Mouse (Mus musculus): ENCODE measurements around the gene Sptbn2. TPM values are rescaled to one million over a fixed set of nuclear protein-coding genes. Genes with fewer than 3 reads are reported as not detected.

Sptbn2 gene
- 0.16 and 0.33 TPM in 2 replicates for polyA plus RNA-seq (2015; fragmentation: Nextera tagmentation; extraction: Ambion mirVana)

- peak within 1 kb of the TSS; percentile 93 for H3K4me2 ChIP-seq
- no peaks in the 10 kb centered on the region for H3K9me3 ChIP-seq
- peak within 1 kb of the TSS; percentile 72 for H3K9ac ChIP-seq
- peak within 1 kb of the TSS; percentile 62 for H3K4me3 ChIP-seq
- no peak within 1 kb of the TSS for H3K27ac ChIP-seq (replicated peaks)
- peaks cover 84% of the 10 kb centered on the region for H3K27me3 ChIP-seq (replicated peaks)
- H3K4me1 ChIP-seq = peaks cover 18% of the 10 kb centered on the region
- H3K36me3 ChIP-seq = no peaks in the 10 kb centered on the region
- no peak for ATAC-seq (ENCODE audit: extremely low read depth, insufficient number of reproducible peaks, low FRiP score, low TSS enrichment)
- 12% methylated on average over 13 of the region's 13 CpGs for WGBS
Observed at GRCm38 (mm10) chr19:4711098-4711600, at the start of gene Sptbn2. Gene Sptbn2, plus strand, starts transcription at chr19:4711167.

- no peak overlapping the region for H3K4me2 ChIP-seq
- no peak overlapping the region for H3K9ac ChIP-seq
- H3K36me3 ChIP-seq = no peaks in the 10 kb centered on the region
- peaks cover 4% of the 10 kb centered on the region; the same call in 1 of the 2 replicates for H3K27me3 ChIP-seq (replicated peaks)
- no peaks in the 10 kb centered on the region for H3K9me3 ChIP-seq
- no peaks in the 10 kb centered on the region for H3K4me1 ChIP-seq
- no peak overlapping the region for H3K4me3 ChIP-seq
- ATAC-seq (ENCODE audit: extremely low read depth, insufficient number of reproducible peaks, low FRiP score, low TSS enrichment) = no peak
- no peak overlapping the region for H3K27ac ChIP-seq (replicated peaks)
Observed at GRCm38 (mm10) chr19:4666815-4667214, 44.2 kb upstream of the Sptbn2 start.

- H3K4me1 ChIP-seq = no peaks in the 10 kb centered on the region
- 56% methylated on average over 4 of the region's 4 CpGs for WGBS
- H3K36me3 ChIP-seq = no peaks in the 10 kb centered on the region
- no peaks in the 10 kb centered on the region for H3K9me3 ChIP-seq
- H3K4me2 ChIP-seq = no peak overlapping the region
- no peak for ATAC-seq (ENCODE audit: extremely low read depth, insufficient number of reproducible peaks, low FRiP score, low TSS enrichment)
- H3K27ac ChIP-seq (replicated peaks) = no peak overlapping the region
- no peak overlapping the region for H3K4me3 ChIP-seq
- no peak overlapping the region for H3K9ac ChIP-seq
- H3K27me3 ChIP-seq (replicated peaks) = no peaks in the 10 kb centered on the region
Observed at GRCm38 (mm10) chr19:4670776-4671175, 40.2 kb upstream of the Sptbn2 start.

GRCm38 (mm10) chr19:4672401-4672800, 38.6 kb upstream of the Sptbn2 start:
- ATAC-seq (ENCODE audit: extremely low read depth, insufficient number of reproducible peaks, low FRiP score, low TSS enrichment) = no peak
- WGBS = 62% methylated on average over 6 of the region's 6 CpGs
- Histone ChIP-seq H3K4me3 (no peak overlapping the region), H3K4me1 (no peaks in the 10 kb centered on the region), H3K4me2 (no peak overlapping the region), H3K27me3 (replicated peaks) (no peaks in the 10 kb centered on the region), H3K36me3 (no peaks in the 10 kb centered on the region), H3K27ac (replicated peaks) (no peak overlapping the region), H3K9ac (no peak overlapping the region), H3K9me3 (no peaks in the 10 kb centered on the region)

DNA sequence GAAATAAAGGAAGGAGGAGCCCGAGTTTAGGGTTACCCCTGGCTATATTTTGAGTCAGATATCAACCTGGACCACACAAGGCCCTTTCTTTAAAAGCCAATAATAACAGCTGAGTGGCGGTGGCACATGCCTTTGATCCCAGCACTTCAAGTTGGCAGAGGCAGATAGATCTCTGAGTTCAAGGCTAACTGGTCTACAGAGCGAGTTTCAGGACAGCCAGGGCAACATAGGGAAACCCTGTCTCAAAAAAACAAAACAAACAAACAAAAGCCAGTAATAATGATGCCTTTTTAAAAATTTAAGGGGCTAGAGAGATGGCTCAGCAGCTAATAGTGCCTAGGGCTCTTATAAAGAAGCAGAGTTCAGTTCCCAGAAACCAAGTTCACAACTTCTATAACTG, 16.6 kb upstream of the Sptbn2 start:
- WGBS = 44% methylated on average over 3 of the region's 3 CpGs

GRCm38 (mm10) chr19:4697121-4697520, 13.8 kb upstream of the Sptbn2 start:
- no peaks in the 10 kb centered on the region for H3K9me3 ChIP-seq
- H3K4me1 ChIP-seq = peaks cover 7% of the 10 kb centered on the region
- no peak overlapping the region for H3K27ac ChIP-seq (replicated peaks)
- 76% methylated on average over 3 of the region's 3 CpGs for WGBS
- H3K4me3 ChIP-seq = no peak overlapping the region
- no peak overlapping the region for H3K9ac ChIP-seq
- no peak for ATAC-seq (ENCODE audit: extremely low read depth, insufficient number of reproducible peaks, low FRiP score, low TSS enrichment)
- H3K27me3 ChIP-seq (replicated peaks) = peaks cover 75% of the 10 kb centered on the region
- H3K36me3 ChIP-seq = no peaks in the 10 kb centered on the region
- H3K4me2 ChIP-seq = no peak overlapping the region

More for the DNA sequence above, 16.6 kb upstream of the Sptbn2 start:
- H3K27ac ChIP-seq (replicated peaks) = no peak overlapping the region
- ATAC-seq (ENCODE audit: extremely low read depth, insufficient number of reproducible peaks, low FRiP score, low TSS enrichment) = no peak
- no peaks in the 10 kb centered on the region for H3K36me3 ChIP-seq
- H3K27me3 ChIP-seq (replicated peaks) = peaks cover 65% of the 10 kb centered on the region
- no peak overlapping the region for H3K4me3 ChIP-seq
- no peak overlapping the region for H3K4me2 ChIP-seq
- H3K9ac ChIP-seq = no peak overlapping the region
- no peaks in the 10 kb centered on the region for H3K9me3 ChIP-seq
- H3K4me1 ChIP-seq = peaks cover 7% of the 10 kb centered on the region

DNA sequence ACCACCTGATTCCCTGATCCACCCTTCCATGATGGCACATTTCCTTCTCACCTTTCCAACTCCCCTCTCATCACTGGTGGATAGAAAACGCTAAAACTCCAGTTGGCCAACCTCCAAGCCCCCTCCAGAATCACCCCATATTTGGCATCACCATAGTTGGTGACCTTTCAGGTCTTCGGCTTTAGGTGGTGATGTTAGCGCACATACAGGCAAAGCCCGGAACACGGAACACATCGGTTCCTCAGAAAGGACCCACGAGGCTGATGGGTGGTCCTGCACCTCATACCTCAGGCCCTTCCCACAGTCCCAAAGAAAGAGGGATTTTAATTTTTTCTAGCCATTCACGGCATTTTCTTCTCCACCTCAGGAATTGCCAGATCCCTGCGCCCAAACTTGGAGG, 13.2 kb upstream of the Sptbn2 start:
- Histone ChIP-seq H3K36me3 (no peaks in the 10 kb centered on the region), H3K4me2 (peak overlapping the region; percentile 92), H3K27me3 (replicated peaks) (peaks cover 78% of the 10 kb centered on the region), H3K9ac (peak overlapping the region; percentile 79), H3K4me3 (peak overlapping the region; percentile 64), H3K9me3 (no peaks in the 10 kb centered on the region), H3K27ac (replicated peaks) (no peak overlapping the region), H3K4me1 (peaks cover 7% of the 10 kb centered on the region)
- WGBS = 76% methylated on average over 9 of the region's 9 CpGs
- no peak for ATAC-seq (ENCODE audit: extremely low read depth, insufficient number of reproducible peaks, low FRiP score, low TSS enrichment)

- no peaks in the 10 kb centered on the region for H3K9me3 ChIP-seq
- H3K27ac ChIP-seq (replicated peaks) = no peak within 1 kb of the TSS
- peak within 1 kb of the TSS; percentile 64 for H3K4me3 ChIP-seq
- WGBS = under 1% methylated on average over 40 of the region's 40 CpGs
- peaks cover 7% of the 10 kb centered on the region for H3K4me1 ChIP-seq
- peak within 1 kb of the TSS; percentile 79 for H3K9ac ChIP-seq
- peaks cover 79% of the 10 kb centered on the region for H3K27me3 ChIP-seq (replicated peaks)
- peak within 1 kb of the TSS; percentile 92 for H3K4me2 ChIP-seq
- no peaks in the 10 kb centered on the region for H3K36me3 ChIP-seq
- ATAC-seq (ENCODE audit: extremely low read depth, insufficient number of reproducible peaks, low FRiP score, low TSS enrichment) = no peak
Observed at GRCm38 (mm10) chr19:4698205-4698677, 12.7 kb upstream of the Sptbn2 start, which contains the start of gene Gm960. Gene Gm960, minus strand, starts transcription at chr19:4698668.

- Histone ChIP-seq H3K27me3 (replicated peaks) (peaks cover 81% of the 10 kb centered on the region), H3K36me3 (no peaks in the 10 kb centered on the region), H3K4me3 (peak overlapping the region; percentile 64), H3K9ac (0 out of 2 replicates have a peak overlapping the region, but pooled peaks have one; percentile 79), H3K4me2 (peak overlapping the region; percentile 92), H3K4me1 (peaks cover 7% of the 10 kb centered on the region), H3K27ac (replicated peaks) (no peak overlapping the region), H3K9me3 (no peaks in the 10 kb centered on the region)
- WGBS = 31% methylated on average over 8 of the region's 8 CpGs
- ATAC-seq (ENCODE audit: extremely low read depth, insufficient number of reproducible peaks, low FRiP score, low TSS enrichment) = no peak
Observed at GRCm38 (mm10) chr19:4698856-4699255, 12.1 kb upstream of the Sptbn2 start.

DNA sequence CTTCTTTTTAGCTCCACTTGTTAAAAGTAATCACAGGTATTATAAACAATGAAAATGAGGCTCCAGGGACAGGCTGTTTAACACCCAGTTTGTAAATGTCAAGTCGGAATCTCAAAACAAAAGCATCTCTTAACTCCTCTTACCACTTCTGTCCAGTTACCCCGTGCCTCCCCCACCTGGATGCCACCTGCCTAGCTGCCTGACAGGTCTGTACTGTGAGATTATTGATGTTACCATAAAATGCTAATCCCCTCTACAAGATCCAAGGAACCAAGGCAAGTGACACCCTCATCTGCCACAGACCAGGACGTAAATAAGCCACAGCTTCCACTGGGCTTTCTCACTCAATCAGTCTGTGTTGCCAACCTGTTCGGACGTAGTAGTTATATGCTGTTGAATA, 11.1 kb upstream of the Sptbn2 start:
- Histone ChIP-seq H3K36me3 (no peaks in the 10 kb centered on the region), H3K4me1 (peaks cover 7% of the 10 kb centered on the region), H3K9ac (no peak overlapping the region), H3K27ac (replicated peaks) (no peak overlapping the region), H3K4me2 (no peak overlapping the region), H3K4me3 (no peak overlapping the region), H3K27me3 (replicated peaks) (peaks cover 81% of the 10 kb centered on the region), H3K9me3 (no peaks in the 10 kb centered on the region)
- no peak for ATAC-seq (ENCODE audit: extremely low read depth, insufficient number of reproducible peaks, low FRiP score, low TSS enrichment)
- WGBS = 70% methylated on average over 5 of the region's 5 CpGs

GRCm38 (mm10) chr19:4700656-4701055, 10.3 kb upstream of the Sptbn2 start:
- WGBS = 69% methylated on average over 8 of the region's 8 CpGs
- peaks cover 7% of the 10 kb centered on the region for H3K4me1 ChIP-seq
- H3K36me3 ChIP-seq = no peaks in the 10 kb centered on the region
- no peak for ATAC-seq (ENCODE audit: extremely low read depth, insufficient number of reproducible peaks, low FRiP score, low TSS enrichment)
- H3K4me2 ChIP-seq = no peak overlapping the region
- no peak overlapping the region for H3K4me3 ChIP-seq
- H3K27ac ChIP-seq (replicated peaks) = no peak overlapping the region
- no peak overlapping the region for H3K9ac ChIP-seq
- H3K9me3 ChIP-seq = no peaks in the 10 kb centered on the region
- H3K27me3 ChIP-seq (replicated peaks) = peaks cover 83% of the 10 kb centered on the region

- H3K36me3 ChIP-seq = no peaks in the 10 kb centered on the region
- H3K27me3 ChIP-seq (replicated peaks) = peaks cover 83% of the 10 kb centered on the region
- no peak overlapping the region for H3K27ac ChIP-seq (replicated peaks)
- no peaks in the 10 kb centered on the region for H3K9me3 ChIP-seq
- ATAC-seq (ENCODE audit: extremely low read depth, insufficient number of reproducible peaks, low FRiP score, low TSS enrichment) = no peak
- H3K4me1 ChIP-seq = peaks cover 7% of the 10 kb centered on the region
- WGBS = 48% methylated on average over 7 of the region's 7 CpGs
- no peak overlapping the region for H3K4me2 ChIP-seq
- H3K9ac ChIP-seq = no peak overlapping the region
- H3K4me3 ChIP-seq = no peak overlapping the region
Observed at GRCm38 (mm10) chr19:4701221-4701620, 9.7 kb upstream of the Sptbn2 start.

All from heart, embryonic 13.5 days (tissue).